Mouse (Mus musculus): ENCODE measurements around the gene Sigirr. TPM values are rescaled to one million over a fixed set of nuclear protein-coding genes. Genes with fewer than 3 reads are reported as not detected.

Sigirr gene
- polyA plus RNA-seq, 1 experiment from 2014 or later, result 12.6 TPM

DNA sequence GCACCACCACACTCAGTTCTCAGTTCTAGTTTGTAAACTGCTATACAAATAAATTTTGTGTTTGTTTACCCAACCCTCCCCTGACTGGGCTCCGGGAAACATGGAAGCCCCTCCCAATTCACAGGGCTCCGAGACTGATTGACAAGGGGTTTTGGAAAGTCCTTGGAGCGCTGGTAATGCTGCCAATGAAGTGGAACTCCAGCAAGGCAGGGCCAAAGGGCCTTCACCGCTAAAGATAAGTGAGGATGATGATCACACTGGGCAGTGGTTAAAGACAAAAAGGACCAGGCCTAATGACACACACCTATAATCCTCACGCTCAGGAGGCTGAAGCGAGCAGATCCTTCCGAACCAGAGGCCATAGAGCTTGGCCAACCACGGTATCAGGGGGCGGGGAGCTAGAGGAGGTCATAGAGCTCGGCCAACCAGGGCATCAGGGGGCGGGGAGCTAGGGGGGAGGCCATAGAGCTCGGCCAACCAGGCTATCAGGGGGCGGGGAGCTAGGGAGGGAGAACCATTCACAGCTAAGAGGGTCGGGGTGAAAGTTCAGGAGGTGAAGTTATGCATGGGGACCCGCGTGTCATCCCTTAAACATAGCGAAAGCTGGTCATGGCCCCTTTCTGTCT is 49.2 kb downstream of the Sigirr start:
- WGBS, result 66% methylated on average over 16 of the region's 17 CpGs
- TF ChIP-seq EP300 (optimal IDR thresholded peaks at IDR 0.05) (no peak), CTCF (IDR thresholded peaks at IDR 0.05; ENCODE audit: low read depth) (no peak)

DNA sequence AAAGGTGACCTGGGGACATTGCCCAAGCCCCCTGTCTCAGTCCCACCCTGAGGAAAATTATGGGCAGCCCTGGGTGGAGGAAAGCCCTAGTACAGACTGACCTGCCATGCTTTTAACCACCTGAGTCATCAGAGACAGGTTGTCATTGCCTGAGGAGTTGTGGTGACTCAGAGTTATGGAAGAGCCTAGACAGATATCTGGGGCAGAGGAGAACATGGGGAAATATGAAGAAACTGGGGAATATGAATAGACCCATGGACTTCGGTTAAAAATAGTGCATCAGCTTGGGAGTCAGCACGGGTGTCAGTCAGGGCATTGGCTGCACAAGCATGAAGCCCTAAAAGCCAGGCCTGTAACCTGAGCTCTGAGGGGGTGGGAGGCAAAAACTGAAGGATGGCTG is 51.0 kb downstream of the Sigirr start:
- no peak for ATAC-seq (ENCODE audit: low FRiP score, low TSS enrichment)

More for the DNA sequence above, 49.2 kb downstream of the Sigirr start:
- H3K4me1 ChIP-seq (replicated peaks; ENCODE audit: control insufficient read depth, insufficient read depth), result 0 out of 2 replicates have a peak, but pooled peaks cover 7% of the 10 kb centered on the region
- H3K36me3 ChIP-seq (ENCODE audit: control insufficient read depth, insufficient read depth, low read length), result no peaks in the 10 kb centered on the region
- no peak overlapping the region for H3K27ac ChIP-seq (replicated peaks)
- no peaks in the 10 kb centered on the region for H3K9me3 ChIP-seq (ENCODE audit: control insufficient read depth, low read length)
- DNase-seq (ENCODE audit: low spot score) (no peak), ATAC-seq (ENCODE audit: low FRiP score, low TSS enrichment) (no peak)
- H3K27me3 ChIP-seq (ENCODE audit: control insufficient read depth, insufficient read depth, low read length), result no peaks in the 10 kb centered on the region
- no peak overlapping the region for H3K9ac ChIP-seq (ENCODE audit: low read length)
- no peak overlapping the region for H3K4me3 ChIP-seq (ENCODE audit: low read depth, low read length)
- H3K4me2 ChIP-seq (replicated peaks; ENCODE audit: low read depth), result no peak overlapping the region

DNA sequence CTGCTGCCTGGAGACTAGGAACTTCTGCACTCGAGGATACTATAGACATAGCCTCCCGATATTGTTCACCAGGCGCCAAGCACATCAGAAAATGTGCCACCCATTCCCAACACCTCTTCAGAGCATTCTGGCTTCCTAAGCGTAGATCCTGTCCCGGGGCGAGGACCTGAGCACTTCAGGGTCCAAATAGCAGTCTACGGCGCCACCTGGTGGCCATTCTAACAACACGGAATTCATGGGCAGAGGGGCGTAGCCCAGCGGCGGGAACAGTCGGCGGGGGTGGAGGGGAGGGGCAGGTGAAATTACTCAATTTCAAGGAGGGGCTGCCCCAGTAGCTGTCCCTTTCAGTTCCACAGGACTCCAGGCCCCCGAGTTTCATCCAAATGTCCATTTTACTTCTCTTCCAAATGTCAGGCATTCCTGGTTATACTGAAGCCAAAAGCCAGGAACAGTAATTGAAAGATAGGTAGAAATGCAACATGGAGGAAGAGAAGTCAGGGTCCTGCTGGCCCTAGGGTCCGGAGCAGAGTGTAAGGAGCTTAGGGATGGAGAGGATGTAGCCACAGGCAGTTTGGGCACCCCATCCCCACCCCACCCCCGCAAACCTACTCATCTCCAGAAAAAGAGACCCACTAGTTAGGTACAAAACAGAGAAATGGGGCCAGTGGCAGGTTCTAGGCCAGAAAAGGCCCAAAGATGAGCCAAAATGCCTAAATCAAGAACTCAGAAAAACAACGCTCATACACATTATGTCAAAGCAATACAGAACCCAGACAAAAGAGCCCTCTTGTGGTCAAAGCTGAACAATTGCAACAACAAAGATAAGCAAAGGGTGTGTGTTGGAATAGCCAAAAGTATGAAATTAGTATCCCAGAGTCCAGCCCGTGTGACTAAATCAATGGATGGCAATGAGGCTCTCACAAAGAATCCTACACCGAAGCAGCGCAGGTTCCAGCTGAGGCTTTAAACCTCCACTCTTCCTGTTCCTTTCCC is 51.9 kb downstream of the Sigirr start:
- peak overlapping the region; percentile 62 for H3K4me2 ChIP-seq (replicated peaks; ENCODE audit: low read depth)
- DNase-seq (ENCODE audit: low spot score), result peak; percentile 92
- H3K4me1 ChIP-seq (replicated peaks; ENCODE audit: control insufficient read depth, insufficient read depth), result 0 out of 2 replicates have a peak, but pooled peaks cover 7% of the 10 kb centered on the region
- ATAC-seq (ENCODE audit: low FRiP score, low TSS enrichment), result peak; percentile 90
- peak overlapping the region; percentile 18; the same call in 1 of the 2 replicates for H3K4me3 ChIP-seq (ENCODE audit: low read depth, low read length)
- H3K9ac ChIP-seq (ENCODE audit: low read length), result peak overlapping the region; percentile 50
- H3K27me3 ChIP-seq (ENCODE audit: control insufficient read depth, insufficient read depth, low read length), result no peaks in the 10 kb centered on the region
- no peaks in the 10 kb centered on the region for H3K36me3 ChIP-seq (ENCODE audit: control insufficient read depth, insufficient read depth, low read length)
- 6% methylated on average over 21 of the region's 21 CpGs for WGBS
- no peak for TF ChIP-seq EP300 (optimal IDR thresholded peaks at IDR 0.05)
- TF ChIP-seq CTCF (IDR thresholded peaks at IDR 0.05; ENCODE audit: low read depth), result peak; percentile 95
- H3K9me3 ChIP-seq (ENCODE audit: control insufficient read depth, low read length), result no peaks in the 10 kb centered on the region
- peak overlapping the region; percentile 95 for H3K27ac ChIP-seq (replicated peaks)

More for the DNA sequence above, 51.0 kb downstream of the Sigirr start:
- no peak overlapping the region for H3K4me2 ChIP-seq (replicated peaks; ENCODE audit: low read depth)
- DNase-seq (ENCODE audit: low spot score), result no peak
- no peak overlapping the region for H3K9ac ChIP-seq (ENCODE audit: low read length)
- 0 out of 2 replicates have a peak, but pooled peaks cover 7% of the 10 kb centered on the region for H3K4me1 ChIP-seq (replicated peaks; ENCODE audit: control insufficient read depth, insufficient read depth)
- no peak overlapping the region for H3K27ac ChIP-seq (replicated peaks)
- H3K4me3 ChIP-seq (ENCODE audit: low read depth, low read length), result no peak overlapping the region
- H3K27me3 ChIP-seq (ENCODE audit: control insufficient read depth, insufficient read depth, low read length), result no peaks in the 10 kb centered on the region
- TF ChIP-seq EP300 (optimal IDR thresholded peaks at IDR 0.05) (no peak), CTCF (IDR thresholded peaks at IDR 0.05; ENCODE audit: low read depth) (no peak)
- 71% methylated on average over 2 of the region's 2 CpGs for WGBS
- no peaks in the 10 kb centered on the region for H3K9me3 ChIP-seq (ENCODE audit: control insufficient read depth, low read length)
- H3K36me3 ChIP-seq (ENCODE audit: control insufficient read depth, insufficient read depth, low read length), result no peaks in the 10 kb centered on the region

DNA sequence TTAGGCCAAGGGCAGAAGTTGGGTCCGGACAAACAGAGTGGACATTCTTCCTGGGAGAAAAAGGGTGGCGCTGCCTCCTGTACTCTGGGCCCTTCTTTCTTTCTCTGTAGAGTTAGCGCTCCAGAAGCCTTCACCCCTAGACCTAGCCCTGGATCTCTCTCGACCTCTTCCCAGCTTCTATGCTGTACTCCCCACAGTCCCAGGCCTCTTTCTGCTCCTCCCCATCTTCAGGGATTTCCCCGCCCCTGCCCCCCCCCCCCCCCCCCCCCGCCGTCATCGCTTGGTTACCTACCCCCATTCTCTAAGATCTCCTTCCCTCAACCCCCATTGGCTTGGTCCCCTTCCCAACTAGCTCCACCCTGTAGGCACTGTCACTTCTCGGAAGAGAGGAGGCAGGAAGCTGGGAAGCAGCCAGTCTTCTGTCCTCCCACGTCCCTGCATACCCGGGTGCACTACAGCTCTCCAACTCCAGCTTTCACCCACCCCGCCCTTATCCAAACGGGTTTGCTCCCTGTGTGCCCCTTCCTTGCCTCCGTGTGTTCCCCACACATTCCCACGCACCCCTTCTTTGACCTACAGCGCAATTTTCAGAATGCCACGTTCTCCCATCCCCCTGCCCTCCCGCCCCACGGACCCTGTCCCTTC is 52.7 kb downstream of the Sigirr start:
- Histone ChIP-seq H3K4me2 (replicated peaks; ENCODE audit: low read depth) (peak overlapping the region; percentile 62), H3K27ac (replicated peaks) (peak overlapping the region; percentile 95), H3K36me3 (ENCODE audit: control insufficient read depth, insufficient read depth, low read length) (no peaks in the 10 kb centered on the region), H3K4me3 (ENCODE audit: low read depth, low read length) (peak overlapping the region; percentile 18; the same call in 1 of the 2 replicates), H3K4me1 (replicated peaks; ENCODE audit: control insufficient read depth, insufficient read depth) (0 out of 2 replicates have a peak, but pooled peaks cover 7% of the 10 kb centered on the region), H3K27me3 (ENCODE audit: control insufficient read depth, insufficient read depth, low read length) (no peaks in the 10 kb centered on the region), H3K9ac (ENCODE audit: low read length) (peak overlapping the region; percentile 50), H3K9me3 (ENCODE audit: control insufficient read depth, low read length) (no peaks in the 10 kb centered on the region)
- WGBS, result 5% methylated on average over 14 of the region's 19 CpGs
- ATAC-seq (ENCODE audit: low FRiP score, low TSS enrichment) (peak; percentile 88), DNase-seq (ENCODE audit: low spot score) (peak; percentile 61)
- TF ChIP-seq CTCF (IDR thresholded peaks at IDR 0.05; ENCODE audit: low read depth) (no peak), EP300 (optimal IDR thresholded peaks at IDR 0.05) (no peak)

DNA sequence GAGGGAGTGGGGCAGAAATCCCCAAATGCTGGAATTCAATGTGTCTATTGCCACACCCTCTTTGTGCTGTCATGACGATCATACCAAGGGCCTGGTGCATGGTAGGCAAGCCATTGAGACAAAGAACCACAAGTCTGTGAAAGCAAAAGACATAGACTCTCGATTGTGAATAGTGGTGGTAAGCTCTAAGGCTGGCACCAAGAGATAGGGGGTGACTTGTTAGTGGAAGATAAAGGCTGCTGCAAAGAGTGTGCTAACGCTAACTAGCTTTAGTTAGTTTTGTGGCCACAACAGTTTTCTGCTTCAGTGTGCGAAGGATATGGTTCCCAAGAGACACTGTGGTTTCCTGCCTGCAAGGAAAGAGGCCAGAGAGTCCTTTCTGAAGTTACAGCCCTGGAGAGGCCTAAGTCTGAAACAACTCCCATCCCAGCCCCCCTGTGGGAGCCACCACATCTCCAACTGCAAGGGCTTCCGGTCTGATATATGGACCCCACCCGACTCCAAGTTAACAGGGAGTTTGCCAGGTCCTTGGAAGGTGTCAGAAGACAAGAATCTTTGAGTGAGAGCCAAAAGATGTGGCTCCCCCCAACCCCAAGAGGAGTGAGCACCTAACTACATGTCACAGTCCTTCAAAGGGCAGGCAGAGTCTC is 53.3 kb downstream of the Sigirr start:
- Histone ChIP-seq H3K27ac (replicated peaks) (peak overlapping the region; percentile 95), H3K36me3 (ENCODE audit: control insufficient read depth, insufficient read depth, low read length) (no peaks in the 10 kb centered on the region), H3K4me1 (replicated peaks; ENCODE audit: control insufficient read depth, insufficient read depth) (0 out of 2 replicates have a peak, but pooled peaks cover 9% of the 10 kb centered on the region), H3K9ac (ENCODE audit: low read length) (peak overlapping the region; percentile 41; the same call in 1 of the 2 replicates), H3K9me3 (ENCODE audit: control insufficient read depth, low read length) (no peaks in the 10 kb centered on the region), H3K4me3 (ENCODE audit: low read depth, low read length) (no peak overlapping the region), H3K4me2 (replicated peaks; ENCODE audit: low read depth) (0 out of 2 replicates have a peak overlapping the region, but pooled peaks have one; percentile 0), H3K27me3 (ENCODE audit: control insufficient read depth, insufficient read depth, low read length) (no peaks in the 10 kb centered on the region)
- 56% methylated on average over 6 of the region's 6 CpGs for WGBS
- ATAC-seq (ENCODE audit: low FRiP score, low TSS enrichment) (no peak), DNase-seq (ENCODE audit: low spot score) (no peak)
- no peak for TF ChIP-seq CTCF (IDR thresholded peaks at IDR 0.05; ENCODE audit: low read depth)
- TF ChIP-seq EP300 (optimal IDR thresholded peaks at IDR 0.05), result no peak

All from stomach, postnatal 0 days (tissue).